ENCODE assay signal across 9 mouse cellular contexts in genomic region chr9:91381284-91382110, GRCm38 (mm10). TPM values are rescaled to one million over a fixed set of nuclear protein-coding genes. Genes with fewer than 3 reads are reported as not detected.
DNase-seq lines count a peak whose midpoint lies in the region; ATAC-seq and TF ChIP-seq lines count a peak whose summit lies in the region.
"Had no signal": no experiment of that assay in that cellular context is flagged by ENCODE, and none has a peak within 500 bp of the region (broad histone marks: within the 10 kb centered on the region; RNA-seq: fewer than 3 reads in every experiment).

No protein-coding gene starts in this region.

- under 1% methylated on average over 73 of the region's 76 CpGs for WGBS in kidney, postnatal 0 days
- WGBS in forebrain, embryonic 13.5 days: under 1% methylated on average over 68 of the region's 76 CpGs
- WGBS in intestine, embryonic 16.5 days: under 1% methylated on average over 66 of the region's 76 CpGs
- WGBS in neural tube, embryonic 13.5 days: under 1% methylated on average over 54 of the region's 76 CpGs

- H3K4me2 ChIP-seq in kidney, postnatal 0 days (ENCODE audit: low read length): peak overlapping the region; percentile 86
- H3K4me2 ChIP-seq in forebrain, embryonic 13.5 days: peak overlapping the region; percentile 69
- peak overlapping the region; percentile 83 for H3K4me2 ChIP-seq in intestine, embryonic 16.5 days (ENCODE audit: low read depth, low read length)
- H3K4me2 ChIP-seq in neural tube, embryonic 13.5 days: peak overlapping the region; percentile 75

- H3K9ac ChIP-seq in kidney, postnatal 0 days (ENCODE audit: low read depth, low read length): peak overlapping the region; percentile 46; the same call in 1 of the 2 replicates
- H3K9ac ChIP-seq in forebrain, embryonic 13.5 days: peak overlapping the region; percentile 69
- peak overlapping the region; percentile 57 for H3K9ac ChIP-seq in intestine, embryonic 16.5 days (ENCODE audit: low read depth, low read length)
- H3K9ac ChIP-seq in neural tube, embryonic 13.5 days: peak overlapping the region; percentile 82

- peak overlapping the region; percentile 48 for H3K4me3 ChIP-seq in kidney, postnatal 0 days (replicated peaks; ENCODE audit: low read depth, low read length)
- H3K4me3 ChIP-seq in forebrain, embryonic 13.5 days: peak overlapping the region; percentile 50
- peak overlapping the region; percentile 55 for H3K4me3 ChIP-seq in intestine, embryonic 16.5 days (ENCODE audit: low read length)
- H3K4me3 ChIP-seq in neural tube, embryonic 13.5 days: peak overlapping the region; percentile 51

- H3K4me1 ChIP-seq in kidney, postnatal 0 days (replicated peaks; ENCODE audit: insufficient read depth, low read length): 0 out of 2 replicates have a peak, but pooled peaks cover 6% of the 10 kb centered on the region
- H3K4me1 ChIP-seq in forebrain, embryonic 13.5 days: peaks cover 44% of the 10 kb centered on the region
- H3K4me1 ChIP-seq in intestine, embryonic 16.5 days (ENCODE audit: control insufficient read depth, insufficient read depth, low read length): peaks cover 5% of the 10 kb centered on the region; the same call in 1 of the 2 replicates
- peaks cover 58% of the 10 kb centered on the region for H3K4me1 ChIP-seq in neural tube, embryonic 13.5 days (replicated peaks)

- H3K27me3 ChIP-seq in kidney, postnatal 0 days (ENCODE audit: insufficient read depth, low read length): peaks cover 96% of the 10 kb centered on the region
- peaks cover 95% of the 10 kb centered on the region for H3K27me3 ChIP-seq in forebrain, embryonic 13.5 days
- H3K27me3 ChIP-seq in intestine, embryonic 16.5 days (replicated peaks; ENCODE audit: control insufficient read depth, insufficient read depth, low read length): peaks cover 94% of the 10 kb centered on the region
- peaks cover 86% of the 10 kb centered on the region for H3K27me3 ChIP-seq in neural tube, embryonic 13.5 days

- H3K9me3 ChIP-seq in kidney, postnatal 0 days (replicated peaks; ENCODE audit: low read length): no peaks in the 10 kb centered on the region
- no peaks in the 10 kb centered on the region for H3K9me3 ChIP-seq in forebrain, embryonic 13.5 days (replicated peaks)
- no peaks in the 10 kb centered on the region for H3K9me3 ChIP-seq in intestine, embryonic 16.5 days (ENCODE audit: control insufficient read depth, low read length)
- H3K9me3 ChIP-seq in neural tube, embryonic 13.5 days: no peaks in the 10 kb centered on the region

- peak; percentile 67 for ATAC-seq in kidney, postnatal 0 days (replicated peaks; ENCODE audit: low FRiP score, low read depth)
- ATAC-seq in forebrain, embryonic 13.5 days: peak; percentile 46
- ATAC-seq in intestine, embryonic 16.5 days: peak; percentile 59
- ATAC-seq in neural tube, embryonic 13.5 days (ENCODE audit: low read depth): peak; percentile 42

- no peak for TF ChIP-seq CTCF in kidney, postnatal 0 days (IDR thresholded peaks at IDR 0.05; ENCODE audit: low read depth)

- no peaks in the 10 kb centered on the region for H3K36me3 ChIP-seq in kidney, postnatal 0 days (ENCODE audit: insufficient read depth, low read length)
- no peaks in the 10 kb centered on the region for H3K36me3 ChIP-seq in forebrain, embryonic 13.5 days (ENCODE audit: poor library complexity, severe bottlenecking)
- no peaks in the 10 kb centered on the region for H3K36me3 ChIP-seq in intestine, embryonic 16.5 days (ENCODE audit: control insufficient read depth, insufficient read depth, low read length)
- H3K36me3 ChIP-seq in neural tube, embryonic 13.5 days: no peaks in the 10 kb centered on the region

- no peak overlapping the region for H3K27ac ChIP-seq in kidney, postnatal 0 days
- H3K27ac ChIP-seq in forebrain, embryonic 13.5 days: peak overlapping the region; percentile 94
- H3K27ac ChIP-seq in intestine, embryonic 16.5 days (ENCODE audit: low read length): no peak overlapping the region
- H3K27ac ChIP-seq in neural tube, embryonic 13.5 days (replicated peaks): peak overlapping the region; percentile 98

- DNase-seq in kidney, postnatal 0 days (ENCODE audit: low spot score): no peak
- no peak for DNase-seq in kidney, postnatal 25 days
- peak; percentile 93 for DNase-seq in cerebellum, adult 11 months
- no peak for DNase-seq in urinary bladder, adult 18-20 months (ENCODE audit: low spot score in 2 of 2)
- no peak for DNase-seq in spleen, postnatal 14 days (ENCODE audit: low spot score in 2 of 2)

RNA-seq across cellular contexts. Expression of gene Zic1, which starts 15.9 kb away (rescaled TPM):
- not detected in 2 replicates for polyA plus RNA-seq in kidney, postnatal 0 days (2015; fragmentation: Nextera tagmentation; extraction: Ambion mirVana)
- polyA plus RNA-seq in forebrain, embryonic 13.5 days (2015; fragmentation: Nextera tagmentation; extraction: Ambion mirVana): 10.8 and 15.1 TPM in 2 replicates
- polyA plus RNA-seq in intestine, embryonic 16.5 days (2015; fragmentation: Nextera tagmentation; extraction: Ambion mirVana): not detected in 2 replicates
- polyA plus RNA-seq in neural tube, embryonic 13.5 days (2015; fragmentation: Nextera tagmentation; extraction: Ambion mirVana): 16.5 and 19.9 TPM in 2 replicates
- polyA plus RNA-seq: large intestine, adult 2 months had no signal

RNA-seq across cellular contexts. Expression of gene Zic4, which starts 19.3 kb away (rescaled TPM):
- not detected in 2 replicates for polyA plus RNA-seq in kidney, postnatal 0 days (2015; fragmentation: Nextera tagmentation; extraction: Ambion mirVana)
- 48.4 and 62.0 TPM in 2 replicates for polyA plus RNA-seq in forebrain, embryonic 13.5 days (2015; fragmentation: Nextera tagmentation; extraction: Ambion mirVana)
- polyA plus RNA-seq in intestine, embryonic 16.5 days (2015; fragmentation: Nextera tagmentation; extraction: Ambion mirVana): not detected in 2 replicates
- polyA plus RNA-seq in neural tube, embryonic 13.5 days (2015; fragmentation: Nextera tagmentation; extraction: Ambion mirVana): 43.0 and 51.6 TPM in 2 replicates
- polyA plus RNA-seq: large intestine, adult 2 months had no signal

Comparison
In these comparisons a context has a peak if more than half of its experiments do, and no peak if none do; other contexts are left out.
1. H3K27ac ChIP-seq: peak in forebrain, embryonic 13.5 days (single experiment) and neural tube, embryonic 13.5 days (single experiment); none in kidney, postnatal 0 days (single experiment) and intestine, embryonic 16.5 days (single experiment).
2. RNA of gene Zic1, which starts 15.9 kb away (polyA plus RNA-seq): 16.5 to 19.9 TPM in neural tube, embryonic 13.5 days and 10.8 to 15.1 TPM in forebrain, embryonic 13.5 days; not detected in kidney, postnatal 0 days and not detected in intestine, embryonic 16.5 days; every median in the first group is over 10 times any median in the second.
3. RNA of gene Zic4, which starts 19.3 kb away (polyA plus RNA-seq): 48.4 to 62.0 TPM in forebrain, embryonic 13.5 days and 43.0 to 51.6 TPM in neural tube, embryonic 13.5 days; not detected in kidney, postnatal 0 days and not detected in intestine, embryonic 16.5 days; every median in the first group is over 10 times any median in the second.
4. Peak in every context shown above with its lines, with median percentiles within 50 percentile points of each other: ATAC-seq, H3K4me2 ChIP-seq, H3K4me3 ChIP-seq and H3K9ac ChIP-seq.